Mouse (Mus musculus): Measurements from ENCODE around the gene Cpox.
"Not testable (repeated sequence)": the region's sequence is repeated elsewhere in the genome, so short reads cannot be mapped to it uniquely, and the experiment has no call there.

The Cpox gene

GRCm38 (mm10) chr16:58669917-58670630, at the start of gene Cpox:
Gene Cpox, plus strand, starts transcription at chr16:58670292.
- DNase-seq (ENCODE audit: low read depth), result peak; percentile 86

- no peak for DNase-seq (ENCODE audit: low read depth)
These were observed 47.7 kb upstream of the Cpox start for GRCm38 (mm10) chr16:58622377-58622776.

- DNase-seq (ENCODE audit: low read depth), result no peak
These were observed 47.0 kb upstream of the Cpox start for GRCm38 (mm10) chr16:58623114-58623513.

- DNase-seq (ENCODE audit: low read depth), result peak; percentile 43
These were observed 46.1 kb upstream of the Cpox start for GRCm38 (mm10) chr16:58623944-58624343.

GRCm38 (mm10) chr16:58627597-58628335, 42.3 kb upstream of the Cpox start:
- DNase-seq (ENCODE audit: low read depth), result peak; percentile 4

- DNase-seq (ENCODE audit: low read depth), result no peak
These were observed 41.8 kb upstream of the Cpox start for GRCm38 (mm10) chr16:58628336-58628680.

GRCm38 (mm10) chr16:58628968-58629367, 41.1 kb upstream of the Cpox start:
- DNase-seq (ENCODE audit: low read depth), result no peak

GRCm38 (mm10) chr16:58629736-58630135, 40.4 kb upstream of the Cpox start:
- no peak for DNase-seq (ENCODE audit: low read depth)

- DNase-seq (ENCODE audit: low read depth), result no peak
These were observed 34.2 kb upstream of the Cpox start for GRCm38 (mm10) chr16:58635866-58636265.

- DNase-seq (ENCODE audit: low read depth), result no peak
These were observed 32.6 kb upstream of the Cpox start for GRCm38 (mm10) chr16:58637448-58637847.

- DNase-seq (ENCODE audit: low read depth), result no peak
These were observed 32.1 kb upstream of the Cpox start for GRCm38 (mm10) chr16:58638016-58638415.

- no peak for DNase-seq (ENCODE audit: low read depth)
These were observed 31.4 kb upstream of the Cpox start, which contains the start of gene E330017A01Rik for GRCm38 (mm10) chr16:58638689-58639175. Gene E330017A01Rik, minus strand, starts transcription at chr16:58638739.

GRCm38 (mm10) chr16:58649979-58650378, 20.1 kb upstream of the Cpox start:
- DNase-seq (ENCODE audit: low read depth), result no peak

- DNase-seq (ENCODE audit: low read depth), result no peak
These were observed 14.3 kb upstream of the Cpox start for GRCm38 (mm10) chr16:58655751-58656150.

GRCm38 (mm10) chr16:58656526-58656925, 13.6 kb upstream of the Cpox start:
- no peak for DNase-seq (ENCODE audit: low read depth)

- DNase-seq (ENCODE audit: low read depth), result no peak
These were observed 11.4 kb upstream of the Cpox start for GRCm38 (mm10) chr16:58658668-58659067.

- DNase-seq (ENCODE audit: low read depth), result peak; percentile 18
These were observed 8.3 kb upstream of the Cpox start for GRCm38 (mm10) chr16:58661826-58662225.

- DNase-seq (ENCODE audit: low read depth), result no peak
These were observed 7.8 kb upstream of the Cpox start for GRCm38 (mm10) chr16:58662287-58662791.

- peak; percentile 57 for DNase-seq (ENCODE audit: low read depth)
These were observed 7.1 kb upstream of the Cpox start for GRCm38 (mm10) chr16:58663021-58663420.

GRCm38 (mm10) chr16:58663816-58664215, 6.3 kb upstream of the Cpox start:
- DNase-seq (ENCODE audit: low read depth), result no peak

- not testable (repeated sequence) for DNase-seq (ENCODE audit: low read depth)
These were observed 5.0 kb upstream of the Cpox start for GRCm38 (mm10) chr16:58665137-58665536.

- not testable (repeated sequence) for DNase-seq (ENCODE audit: low read depth)
These were observed 3.4 kb upstream of the Cpox start for GRCm38 (mm10) chr16:58666681-58667080.

- DNase-seq (ENCODE audit: low read depth), result no peak
These were observed 1.5 kb upstream of the Cpox start for GRCm38 (mm10) chr16:58668586-58668985.

Measured in induced T-regulatory cell, adult 2 months (primary cell).